ENCODE assay signal across 22 mouse cellular contexts in genomic region chr13:81684258-81684657, GRCm38 (mm10). TPM values are rescaled to one million over a fixed set of nuclear protein-coding genes. Genes with fewer than 3 reads are reported as not detected.
DNase-seq lines count a peak whose midpoint lies in the region; TF ChIP-seq lines count a peak whose summit lies in the region.
"Had no signal": no experiment of that assay in that cellular context is flagged by ENCODE, and none has a peak within 500 bp of the region (broad histone marks: within the 10 kb centered on the region; RNA-seq: fewer than 3 reads in every experiment).

No protein-coding gene starts in this region.

- DNase-seq in heart, adult 11 months = peak; percentile 58
- DNase-seq in heart, adult 9 months (ENCODE audit: low spot score in 2 of 2) = no peak
- peak; percentile 15 for DNase-seq in adipocyte (ENCODE audit: low spot score)
- DNase-seq in layer of hippocampus, postnatal 36 days = no peak
- no peak for DNase-seq in right cerebral cortex, adult 18-20 months
- DNase-seq: adrenal gland, postnatal 25 days; B cell, adult 2 months; cerebellum, adult 11 months; cerebellum, adult 8-10 months; cerebellum, postnatal 14 days; gastrocnemius, postnatal 14 days; heart, postnatal 10 days; heart, postnatal 4 days had no signal

- no peak for TF ChIP-seq POLR2A in myocyte (IDR thresholded peaks at IDR 0.05; ENCODE audit: insufficient read length, low read depth)

- peaks cover 12% of the 10 kb centered on the region for H3K36me3 ChIP-seq in myocyte (ENCODE audit: control insufficient read depth, insufficient read depth)
- H3K36me3 ChIP-seq: forebrain, embryonic 15.5 days; hindbrain, embryonic 12.5 days had no signal

- H3K4me2 ChIP-seq in myocyte (ENCODE audit: low read depth) = peak overlapping the region; percentile 20
- H3K4me2 ChIP-seq: embryonic facial prominence, embryonic 13.5 days; forebrain, embryonic 15.5 days; hindbrain, embryonic 12.5 days had no signal

- H3K27me3 ChIP-seq in myocyte (ENCODE audit: control insufficient read depth, insufficient read depth, insufficient read length) = no peaks in the 10 kb centered on the region
- H3K27me3 ChIP-seq: embryonic facial prominence, embryonic 13.5 days; forebrain, embryonic 15.5 days; hindbrain, embryonic 12.5 days; Patski had no signal

- no peak overlapping the region for H3ac ChIP-seq in myocyte (ENCODE audit: control insufficient read depth, insufficient read length)

- no peaks in the 10 kb centered on the region for H3K79me2 ChIP-seq in myocyte (ENCODE audit: control insufficient read depth, insufficient read depth)

- H3K4me3 ChIP-seq in myocyte = no peak overlapping the region
- H3K4me3 ChIP-seq: embryonic facial prominence, embryonic 13.5 days; forebrain, embryonic 10.5 days; forebrain, embryonic 15.5 days; heart, embryonic 10.5 days; hindbrain, embryonic 12.5 days had no signal

TF ChIP-seq in myocyte, 11 proteins besides CTCF, POLR2A, EP300 and RAD21:
- no peak for TF ChIP-seq POLR2AphosphoS2 (IDR thresholded peaks at IDR 0.05; ENCODE audit: insufficient read length, low read depth)
- no peak for TF ChIP-seq MYOD1 (IDR thresholded peaks at IDR 0.05; ENCODE audit: control insufficient read depth in 1 of 3, insufficient read length in 2 of 3, low read depth in 2 of 3)
- TF ChIP-seq TCF12 (IDR thresholded peaks at IDR 0.05; ENCODE audit: insufficient read depth, poor library complexity, severe bottlenecking) = no peak
- TF ChIP-seq MYOG (IDR thresholded peaks at IDR 0.05; ENCODE audit: control insufficient read depth in 1 of 3, insufficient read depth in 1 of 3, insufficient read length in 2 of 3, low read depth in 2 of 3) = no peak
- TF ChIP-seq MAX (IDR thresholded peaks at IDR 0.05; ENCODE audit: low read depth) = no peak
- no peak for TF ChIP-seq CEBPB (IDR thresholded peaks at IDR 0.05; ENCODE audit: insufficient read depth, poor library complexity, severe bottlenecking)
- TF ChIP-seq REST (IDR thresholded peaks at IDR 0.05; ENCODE audit: insufficient read depth, insufficient read length) = no peak
- TF ChIP-seq TCF3 (IDR thresholded peaks at IDR 0.05; ENCODE audit: insufficient read length, low read depth) = no peak
- no peak for TF ChIP-seq SRF (IDR thresholded peaks at IDR 0.05; ENCODE audit: control insufficient read depth, insufficient read length, low read depth)
- TF ChIP-seq E2F4 (IDR thresholded peaks at IDR 0.05; ENCODE audit: insufficient read depth) = no peak
- no peak for TF ChIP-seq USF1 (IDR thresholded peaks at IDR 0.05; ENCODE audit: low read depth)
TF ChIP-seq in myocyte: peak in this region for 0.

RNA-seq across cellular contexts. Expression of gene Polr3g, which starts 26.6 kb away (rescaled TPM):
- 3.5 TPM for polyA plus RNA-seq in myocyte (2012; fragmentation: generic; extraction: Trizol)
- total RNA-seq in layer of hippocampus, postnatal 36 days (2021) = 1 to 10 TPM; 3.7 to 6.5 TPM

RNA-seq across cellular contexts. Expression of gene Lysmd3, which starts 26.8 kb away (rescaled TPM):
- 4.2 TPM for polyA plus RNA-seq in myocyte (2012; fragmentation: generic; extraction: Trizol)
- 10 to 100 TPM; 10.2 to 14.6 TPM for total RNA-seq in layer of hippocampus, postnatal 36 days (2021)

RNA-seq across cellular contexts. Expression of gene Mblac2, which starts 26.9 kb away (rescaled TPM):
- 0.62 TPM for polyA plus RNA-seq in myocyte (2012; fragmentation: generic; extraction: Trizol)
- total RNA-seq in layer of hippocampus, postnatal 36 days (2021) = 10 to 100 TPM; 20.2 to 23.1 TPM

RNA-seq across cellular contexts. Expression of gene Adgrv1, which starts 51.3 kb away (rescaled TPM):
- polyA plus RNA-seq in myocyte (2012; fragmentation: generic; extraction: Trizol) = 0.04 TPM
- 1 to 10 TPM; 2.9 to 3.2 TPM for total RNA-seq in layer of hippocampus, postnatal 36 days (2021)
- total RNA-seq: common myeloid progenitor, adult 5-6 weeks; granulocyte monocyte progenitor cell, adult 5-6 weeks had no signal

Comparison
In these comparisons a context has a peak if more than half of its experiments do, and no peak if none do; other contexts are left out.
1. DNase-seq: peak in heart, adult 11 months (single experiment) and adipocyte (single experiment); none in heart, adult 9 months (0 of 2), layer of hippocampus, postnatal 36 days (0 of 2) and right cerebral cortex, adult 18-20 months (single experiment).